Mouse (Mus musculus) thymus, adult 2 months (tissue): ENCODE measurements around the gene Themis.

Experiments
- CTCF ChIP-seq: fragments of 200-500 bp; IDR thresholded peaks from 2 replicates; pipeline ENCODE4 v1.5.1; 2012; ENCODE audit warnings: mild to moderate bottlenecking, control low read depth, low read length, moderate library complexity, borderline replicate concordance; ENCODE audit not compliant: control insufficient read depth, poor library complexity, insufficient read depth; ENCODE audit errors: extremely low read depth
- POLR2A ChIP-seq: fragments of 200-500 bp; IDR thresholded peaks from 2 replicates; pipeline ENCODE4 v1.6.1; 2012; ENCODE audit warnings: mild to moderate bottlenecking, low read length, control low read depth, moderate library complexity; ENCODE audit not compliant: control insufficient read depth, poor library complexity, insufficient read depth; ENCODE audit errors: extremely low read depth

DNA sequence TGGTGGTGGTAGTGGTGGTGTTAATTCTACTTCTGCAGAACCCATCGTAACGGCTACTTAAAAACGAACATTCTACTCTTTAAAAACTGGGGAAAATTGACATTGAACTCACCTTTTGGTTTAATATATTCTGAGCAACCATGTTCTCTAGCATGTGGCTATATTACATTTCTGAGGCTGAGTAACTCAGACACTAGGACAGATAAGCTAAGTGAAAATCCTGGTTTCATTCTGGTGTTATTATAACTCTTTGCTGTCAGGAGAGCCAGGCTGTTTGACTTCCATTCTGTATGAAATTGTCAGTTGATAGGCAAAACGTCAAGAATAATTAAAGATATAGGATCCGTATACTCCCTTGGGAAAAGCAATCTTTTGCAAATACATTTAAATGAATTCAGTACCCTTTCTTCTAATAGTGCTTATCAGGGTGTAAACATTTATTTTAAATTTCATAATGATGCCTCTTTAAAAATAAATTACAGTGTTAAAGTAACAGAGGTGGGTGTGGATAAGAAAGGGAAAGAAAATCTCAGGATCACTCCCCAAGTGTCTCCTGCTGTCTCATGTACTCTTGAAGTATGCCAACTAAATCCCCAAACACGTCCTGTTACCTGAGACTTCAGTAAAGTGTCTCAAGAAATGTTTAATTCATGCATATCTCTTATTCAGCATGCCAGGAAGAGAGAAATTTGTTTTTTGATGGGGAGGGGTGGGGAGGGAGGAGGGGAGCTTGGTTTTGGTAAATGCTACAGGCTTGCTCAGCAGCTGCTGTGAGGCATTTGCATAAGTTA, 18.9 kb upstream of the Themis start:
- TF ChIP-seq POLR2A (no peak), CTCF (no peak)
